Mouse (Mus musculus) limb, embryonic 10.5 days (tissue): ENCODE data around the gene Olfr282. TPM values are rescaled to one million over a fixed set of nuclear protein-coding genes. Genes with fewer than 3 reads are reported as not detected.
A peak's percentile ranks its signal among the peaks of the same experiment; 100 is the strongest.

ENCODE experiments used
- DNase-seq: peaks from one replicate; pipeline ENCODE4 v3.0.0-alpha.2; 2017; ENCODE audit warnings: low spot score
- H3K27ac ChIP-seq: fragments of 300-500 bp; sonication (generic); 2 replicates; pipeline ENCODE4 v1.5.1; 2016; ENCODE audit warnings: mild to moderate bottlenecking
- H3K27me3 ChIP-seq: fragments of 300-500 bp; sonication (generic); 2 replicates; pipeline ENCODE4 v1.6.1; 2016; ENCODE audit warnings: low read depth, mild to moderate bottlenecking; ENCODE audit not compliant: poor library complexity, severe bottlenecking
- H3K36me3 ChIP-seq: fragments of 300-500 bp; sonication (generic); 2 replicates; pipeline ENCODE4 v1.6.1; 2016; ENCODE audit warnings: mild to moderate bottlenecking, moderate library complexity
- H3K4me1 ChIP-seq: fragments of 300-500 bp; sonication (generic); 2 replicates; pipeline ENCODE4 v1.6.1; 2016
- H3K4me3 ChIP-seq: fragments of 300-500 bp; sonication (generic); 2 replicates; pipeline ENCODE4 v1.5.1; 2016; ENCODE audit warnings: mild to moderate bottlenecking, moderate library complexity
- H3K9me3 ChIP-seq: fragments of 300-500 bp; sonication (generic); replicated peaks from 2 replicates; pipeline ENCODE4 v1.6.1; 2016; ENCODE audit warnings: mild to moderate bottlenecking
- WGBS: fragments of 180-500 bp; shearing (Covaris S2); methylation state at CpG from one replicate; pipeline ENCODE4 v1.1.7; 2016; 5-methylcytosine and 5-hydroxymethylcytosine counted together
- polyA plus RNA-seq: library from polyadenylated mRNA; unstranded; fragments of >200 nt; fragmentation: Nextera tagmentation; extraction: Ambion mirVana; gene quantifications from 2 replicates; pipeline ENCODE4 v1.2.1, GENCODE M21; 2016

Gene Olfr282
- polyA plus RNA-seq, 1 experiment from 2014 or later: not detected

GRCm38 (mm10) chr15:98418096-98418495 is 12.9 kb upstream of the Olfr282 start:
- DNase-seq: peak; percentile 18
- Histone ChIP-seq H3K27me3 (no peaks in the 10 kb centered on the region), H3K27ac (no peak overlapping the region), H3K9me3 (no peaks in the 10 kb centered on the region), H3K36me3 (no peaks in the 10 kb centered on the region), H3K4me1 (peaks cover 4% of the 10 kb centered on the region; the same call in 1 of the 2 replicates), H3K4me3 (no peak overlapping the region)
- 73% methylated on average over 7 of the region's 7 CpGs for WGBS

DNA sequence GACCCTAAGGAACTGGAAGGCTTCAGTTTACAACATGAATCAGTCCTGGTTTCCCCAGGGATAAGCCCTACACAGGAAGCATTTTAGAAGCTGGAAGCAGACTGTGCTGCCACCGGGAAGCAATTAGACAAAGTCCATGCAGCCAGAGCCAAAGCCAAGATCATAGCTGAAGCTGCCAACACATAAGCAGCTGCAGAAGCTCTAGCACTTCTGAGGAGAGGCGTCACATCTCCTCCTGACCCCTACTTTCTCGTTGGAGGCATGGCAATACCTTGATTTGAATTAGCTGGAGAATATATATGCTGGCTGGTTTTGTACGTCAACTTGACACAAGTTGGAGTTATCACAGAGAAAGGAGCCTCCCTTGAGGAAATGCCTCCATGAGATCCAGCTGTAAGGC is 10.1 kb upstream of the Olfr282 start:
- Histone ChIP-seq H3K4me1 (peaks cover 23% of the 10 kb centered on the region), H3K27me3 (no peaks in the 10 kb centered on the region), H3K4me3 (no peak overlapping the region), H3K9me3 (no peaks in the 10 kb centered on the region), H3K27ac (no peak overlapping the region), H3K36me3 (no peaks in the 10 kb centered on the region)
- 68% methylated on average over 4 of the region's 4 CpGs for WGBS
- no peak for DNase-seq

- DNase-seq: no peak
- 68% methylated on average over 14 of the region's 14 CpGs for WGBS
- no peaks in the 10 kb centered on the region for H3K9me3 ChIP-seq
- H3K4me1 ChIP-seq: peaks cover 23% of the 10 kb centered on the region
- H3K4me3 ChIP-seq: no peak overlapping the region
- H3K27me3 ChIP-seq: no peaks in the 10 kb centered on the region
- no peaks in the 10 kb centered on the region for H3K36me3 ChIP-seq
- no peak overlapping the region; the same call in 1 of the 2 replicates for H3K27ac ChIP-seq
Measured at GRCm38 (mm10) chr15:98424326-98424725, 6.7 kb upstream of the Olfr282 start.

GRCm38 (mm10) chr15:98424753-98425152 is 6.3 kb upstream of the Olfr282 start:
- no peaks in the 10 kb centered on the region for H3K27me3 ChIP-seq
- DNase-seq: peak; percentile 32
- WGBS: 59% methylated on average over 6 of the region's 6 CpGs
- no peaks in the 10 kb centered on the region for H3K36me3 ChIP-seq
- no peaks in the 10 kb centered on the region for H3K9me3 ChIP-seq
- peaks cover 23% of the 10 kb centered on the region for H3K4me1 ChIP-seq
- H3K4me3 ChIP-seq: no peak overlapping the region
- H3K27ac ChIP-seq: no peak overlapping the region; the same call in 1 of the 2 replicates

- no peak for DNase-seq
- Histone ChIP-seq H3K4me1 (peaks cover 23% of the 10 kb centered on the region), H3K9me3 (no peaks in the 10 kb centered on the region), H3K4me3 (no peak overlapping the region), H3K27me3 (no peaks in the 10 kb centered on the region), H3K27ac (no peak overlapping the region; the same call in 1 of the 2 replicates), H3K36me3 (no peaks in the 10 kb centered on the region)
- 79% methylated on average over 7 of the region's 7 CpGs for WGBS
Measured at GRCm38 (mm10) chr15:98425188-98425587, 5.8 kb upstream of the Olfr282 start.

DNA sequence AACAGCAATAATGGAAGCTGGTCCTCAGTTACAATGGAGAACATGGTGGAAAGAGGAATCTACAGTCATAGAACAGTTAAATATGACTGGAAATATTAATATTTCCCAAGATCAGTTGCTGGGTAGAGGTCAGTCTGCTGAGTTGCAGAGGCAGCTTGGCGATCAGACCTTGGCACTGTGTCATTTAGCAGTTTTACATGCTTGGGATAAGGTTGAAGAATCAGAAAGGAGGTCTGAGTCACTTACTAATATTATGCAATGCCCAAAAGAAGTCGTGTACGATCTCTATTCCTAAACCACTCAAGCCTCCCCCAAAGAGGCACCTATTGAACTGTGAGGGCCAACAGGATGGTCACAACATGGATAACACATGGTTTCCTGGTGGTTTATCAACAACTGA is 13.5 kb downstream of the Olfr282 start:
- Histone ChIP-seq H3K36me3 (no peaks in the 10 kb centered on the region), H3K4me3 (no peak overlapping the region), H3K4me1 (no peaks in the 10 kb centered on the region), H3K27ac (no peak overlapping the region), H3K27me3 (no peaks in the 10 kb centered on the region), H3K9me3 (no peaks in the 10 kb centered on the region)
- 79% methylated on average over 3 of the region's 3 CpGs for WGBS
- DNase-seq: no peak

- WGBS: 56% methylated on average over 4 of the region's 4 CpGs
- Histone ChIP-seq H3K4me3 (no peak overlapping the region), H3K27me3 (no peaks in the 10 kb centered on the region), H3K9me3 (no peaks in the 10 kb centered on the region), H3K4me1 (no peaks in the 10 kb centered on the region), H3K36me3 (no peaks in the 10 kb centered on the region), H3K27ac (no peak overlapping the region)
- no peak for DNase-seq
Measured at GRCm38 (mm10) chr15:98448521-98448920, 17.5 kb downstream of the Olfr282 start.

DNA sequence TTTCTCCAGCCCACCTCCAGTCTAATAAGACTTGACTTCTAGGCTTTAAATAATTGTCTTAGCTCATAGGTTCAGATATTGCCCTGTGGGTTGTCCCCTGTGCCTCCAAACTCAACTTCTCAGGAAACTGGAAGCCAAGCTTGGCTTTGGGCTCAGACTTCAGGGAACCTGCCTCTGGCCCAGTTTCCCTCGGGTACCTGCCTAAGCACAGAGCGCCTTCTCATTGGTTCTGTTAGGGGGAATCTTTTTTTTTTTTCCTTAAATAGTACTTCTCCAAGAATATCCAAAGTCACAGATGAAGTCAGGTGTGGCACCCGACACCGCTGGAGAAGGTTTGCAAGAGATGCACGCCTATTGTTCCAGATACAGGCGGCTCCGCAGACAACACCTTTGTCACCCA is 21.3 kb downstream of the Olfr282 start, which contains the start of gene Olfr281:
Olfr281 (plus strand) TSS at position 301 of the 400 bp plus-strand sequence.
- H3K27me3 ChIP-seq: no peaks in the 10 kb centered on the region
- H3K9me3 ChIP-seq: no peaks in the 10 kb centered on the region; the same call in 1 of the 2 replicates
- 89% methylated on average over 7 of the region's 7 CpGs for WGBS

DNA sequence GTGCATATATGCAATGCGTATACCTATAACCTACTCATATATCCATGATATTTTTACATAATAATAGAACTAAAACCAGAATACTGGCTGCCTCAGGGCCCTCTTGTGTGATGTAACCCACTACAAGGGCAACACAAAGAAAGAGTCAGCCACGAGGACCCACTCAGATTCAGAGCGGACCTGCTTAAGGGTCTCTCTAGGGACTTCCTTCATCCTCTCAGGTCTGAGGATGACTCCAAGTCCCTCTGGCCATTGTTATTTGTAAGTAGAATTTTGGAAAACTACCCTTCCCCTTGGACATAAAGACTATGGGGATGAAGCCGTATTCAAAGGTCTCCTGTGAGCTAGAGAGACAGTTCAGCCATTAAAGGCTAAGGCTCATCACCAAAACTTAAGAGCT is 38.6 kb downstream of the Olfr282 start, which contains the start of gene OR5BS1P:
OR5BS1P (plus strand) TSS at position 301 of the 400 bp plus-strand sequence.
- no peak within 1 kb of the TSS for H3K27ac ChIP-seq
- no peaks in the 10 kb centered on the region for H3K27me3 ChIP-seq
- no peaks in the 10 kb centered on the region for H3K36me3 ChIP-seq
- WGBS: 90% methylated on average over 4 of the region's 4 CpGs
- DNase-seq: no peak
- no peaks in the 10 kb centered on the region for H3K4me1 ChIP-seq
- no peaks in the 10 kb centered on the region for H3K9me3 ChIP-seq
- H3K4me3 ChIP-seq: no peak within 1 kb of the TSS

More for the DNA sequence above, 21.3 kb downstream of the Olfr282 start, which contains the start of gene Olfr281:
- no peaks in the 10 kb centered on the region for H3K36me3 ChIP-seq
- no peak within 1 kb of the TSS for H3K4me3 ChIP-seq
- DNase-seq: no peak
- no peaks in the 10 kb centered on the region for H3K4me1 ChIP-seq
- no peak within 1 kb of the TSS for H3K27ac ChIP-seq

DNA sequence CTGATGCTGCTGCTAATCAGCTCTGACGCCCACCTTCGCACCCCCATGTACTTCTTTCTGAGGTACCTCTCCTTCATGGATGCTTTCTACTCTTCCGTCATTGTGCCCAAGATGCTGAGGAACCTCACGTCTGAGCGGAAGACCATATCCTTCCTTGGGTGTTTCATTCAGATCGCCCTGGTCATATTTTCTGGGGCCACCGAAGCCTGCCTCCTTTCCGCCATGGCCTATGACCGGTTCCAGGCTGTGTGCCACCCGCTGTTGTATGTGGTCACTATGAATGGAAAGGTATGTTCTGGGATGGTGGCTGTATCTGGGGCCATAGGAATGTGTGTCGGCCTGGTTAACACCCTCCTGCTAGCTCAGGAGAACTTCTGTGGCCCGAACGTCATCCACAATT is 40.5 kb downstream of the Olfr282 start:
- H3K4me1 ChIP-seq: no peaks in the 10 kb centered on the region
- no peak for DNase-seq
- no peaks in the 10 kb centered on the region for H3K9me3 ChIP-seq
- WGBS: 94% methylated on average over 13 of the region's 13 CpGs
- H3K27me3 ChIP-seq: no peaks in the 10 kb centered on the region
- H3K4me3 ChIP-seq: no peak overlapping the region
- no peaks in the 10 kb centered on the region for H3K36me3 ChIP-seq
- H3K27ac ChIP-seq: no peak overlapping the region

GRCm38 (mm10) chr15:98474958-98475357 is 43.9 kb downstream of the Olfr282 start:
- WGBS: 85% methylated on average over 10 of the region's 10 CpGs
- no peak overlapping the region for H3K27ac ChIP-seq

GRCm38 (mm10) chr15:98475382-98475781 is 44.4 kb downstream of the Olfr282 start:
- 55% methylated on average over 10 of the region's 10 CpGs for WGBS
- Histone ChIP-seq H3K4me1 (no peaks in the 10 kb centered on the region), H3K36me3 (no peaks in the 10 kb centered on the region), H3K9me3 (no peaks in the 10 kb centered on the region), H3K4me3 (no peak overlapping the region), H3K27ac (no peak overlapping the region), H3K27me3 (no peaks in the 10 kb centered on the region)
- peak; percentile 56 for DNase-seq

More at GRCm38 (mm10) chr15:98474958-98475357, 43.9 kb downstream of the Olfr282 start:
- H3K36me3 ChIP-seq: no peaks in the 10 kb centered on the region
- no peak overlapping the region for H3K4me3 ChIP-seq
- H3K4me1 ChIP-seq: no peaks in the 10 kb centered on the region
- no peak for DNase-seq
- no peaks in the 10 kb centered on the region for H3K9me3 ChIP-seq
- no peaks in the 10 kb centered on the region for H3K27me3 ChIP-seq

GRCm38 (mm10) chr15:98476281-98476680 is 45.3 kb downstream of the Olfr282 start:
- H3K27me3 ChIP-seq: no peaks in the 10 kb centered on the region
- H3K27ac ChIP-seq: no peak overlapping the region
- no peak for DNase-seq
- H3K4me1 ChIP-seq: no peaks in the 10 kb centered on the region
- no peaks in the 10 kb centered on the region for H3K9me3 ChIP-seq
- H3K36me3 ChIP-seq: no peaks in the 10 kb centered on the region
- H3K4me3 ChIP-seq: no peak overlapping the region
- WGBS: 81% methylated on average over 5 of the region's 5 CpGs

DNA sequence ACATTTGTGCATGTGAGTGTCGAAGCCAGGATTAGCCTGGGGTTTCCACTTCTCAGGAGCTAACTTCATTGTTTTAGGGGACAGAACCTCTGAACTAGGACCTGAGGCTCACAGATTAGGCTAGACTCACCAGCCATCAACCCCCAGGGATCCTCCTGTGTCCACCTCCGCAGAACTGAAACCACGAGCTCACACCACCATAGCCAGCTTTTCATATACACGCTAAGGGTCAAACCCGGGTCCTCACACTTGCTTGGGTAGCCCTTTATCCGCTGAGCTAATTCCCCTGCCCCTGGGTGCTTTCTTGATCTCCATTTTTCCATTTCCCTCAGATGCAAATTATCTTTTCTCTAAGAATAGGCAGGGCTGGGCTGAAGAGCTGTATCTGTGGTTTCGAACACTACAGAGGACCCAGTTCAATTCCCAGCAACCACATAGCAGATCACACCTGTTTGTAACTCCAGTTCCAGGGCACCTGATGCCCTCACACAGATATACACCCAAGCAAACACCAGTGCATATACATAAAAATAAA is 48.6 kb downstream of the Olfr282 start:
- WGBS: 77% methylated on average over 7 of the region's 7 CpGs
- no peak for DNase-seq
- Histone ChIP-seq H3K27ac (no peak overlapping the region), H3K36me3 (no peaks in the 10 kb centered on the region), H3K27me3 (no peaks in the 10 kb centered on the region), H3K4me1 (peaks cover 7% of the 10 kb centered on the region; the same call in 1 of the 2 replicates), H3K9me3 (no peaks in the 10 kb centered on the region), H3K4me3 (no peak overlapping the region)
